Mouse (Mus musculus) liver, embryonic 16.5 days (tissue): ENCODE data around the gene Ckap4. TPM values are rescaled to one million over a fixed set of nuclear protein-coding genes. Genes with fewer than 3 reads are reported as not detected.

Experiments used
- ATAC-seq: fragments of 200-750 bp; cut with Nextera tagmentation; 2 replicates; pipeline ENCODE4 v1.8.0; 2017; ENCODE audit warnings: low read depth, mild to moderate bottlenecking, moderate number of reproducible peaks, moderate library complexity
- H3K27ac ChIP-seq: fragments of 300-500 bp; sonication (generic); 2 replicates; pipeline ENCODE4 v1.5.1; 2014; ENCODE audit warnings: mild to moderate bottlenecking, low read length
- H3K27me3 ChIP-seq: fragments of 300-500 bp; sonication (generic); 2 replicates; pipeline ENCODE4 v1.6.1; 2014; ENCODE audit warnings: low read depth, low read length, mixed read lengths; ENCODE audit not compliant: control insufficient read depth, insufficient read depth
- H3K36me3 ChIP-seq: fragments of 300-500 bp; sonication (generic); 2 replicates; pipeline ENCODE4 v1.6.1; 2014; ENCODE audit warnings: mild to moderate bottlenecking; ENCODE audit not compliant: control insufficient read depth, insufficient read depth
- H3K4me1 ChIP-seq: fragments of 300-500 bp; sonication (generic); 2 replicates; pipeline ENCODE4 v1.6.1; 2014; ENCODE audit warnings: low read depth, low read length, mixed read lengths; ENCODE audit not compliant: control insufficient read depth
- H3K4me2 ChIP-seq: fragments of 300-500 bp; sonication (generic); 2 replicates; pipeline ENCODE4 v1.6.1; 2014; ENCODE audit warnings: low read depth, low read length, mixed read lengths
- H3K4me3 ChIP-seq: fragments of 300-500 bp; sonication (generic); 2 replicates; pipeline ENCODE4 v1.5.1; 2014; ENCODE audit warnings: low read depth, mild to moderate bottlenecking, low read length
- H3K9ac ChIP-seq: fragments of 300-500 bp; sonication (generic); 2 replicates; pipeline ENCODE4 v1.6.1; 2014; ENCODE audit warnings: low read depth, low read length
- H3K9me3 ChIP-seq: fragments of 300-500 bp; sonication (generic); replicated peaks from 2 replicates; pipeline ENCODE4 v1.6.1; 2016; ENCODE audit warnings: low read length; ENCODE audit not compliant: control insufficient read depth
- WGBS: fragments of 180-500 bp; shearing (Covaris S2); extraction: QIAGEN DNeasy Blood & Tissue Kit; methylation state at CpG from one replicate; pipeline ENCODE4 v1.1.7; 2014; ENCODE audit not compliant: insufficient replicate concordance; 5-methylcytosine and 5-hydroxymethylcytosine counted together
- polyA plus RNA-seq: library from polyadenylated mRNA; unstranded; fragments of >200 nt; fragmentation: Nextera tagmentation; extraction: Ambion mirVana; gene quantifications from 2 replicates; pipeline ENCODE4 v1.2.1, GENCODE M21; 2015

The Ckap4 gene
- polyA plus RNA-seq, 1 experiment from 2014 or later, result 7.4 TPM

DNA sequence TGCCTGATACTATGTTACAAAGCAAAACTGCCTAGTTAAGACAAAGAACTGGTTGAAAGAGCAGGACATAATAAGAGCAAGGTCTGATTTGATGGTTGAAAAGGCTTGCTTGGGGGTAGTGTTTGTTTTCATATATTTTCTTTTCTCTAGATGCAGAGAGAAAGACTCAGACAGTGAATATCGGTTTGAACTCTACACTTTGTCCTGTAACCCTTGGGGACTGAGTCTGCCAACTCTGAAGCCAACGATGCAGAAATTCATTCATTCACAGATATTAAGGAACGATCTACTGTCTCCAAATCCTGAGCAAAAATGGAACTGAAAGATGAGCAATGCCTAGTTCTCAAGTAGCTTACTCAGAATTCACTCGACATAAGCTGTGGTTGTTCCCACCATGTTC lies 53.7 kb downstream of the Ckap4 start:
- Histone ChIP-seq H3K36me3 (no peaks in the 10 kb centered on the region), H3K4me1 (peaks cover 11% of the 10 kb centered on the region), H3K4me2 (no peak overlapping the region), H3K4me3 (no peak overlapping the region), H3K27me3 (no peaks in the 10 kb centered on the region), H3K9me3 (no peaks in the 10 kb centered on the region), H3K27ac (no peak overlapping the region), H3K9ac (no peak overlapping the region)
- no peak for ATAC-seq
- WGBS, result 65% methylated on average over 4 of the region's 4 CpGs

DNA sequence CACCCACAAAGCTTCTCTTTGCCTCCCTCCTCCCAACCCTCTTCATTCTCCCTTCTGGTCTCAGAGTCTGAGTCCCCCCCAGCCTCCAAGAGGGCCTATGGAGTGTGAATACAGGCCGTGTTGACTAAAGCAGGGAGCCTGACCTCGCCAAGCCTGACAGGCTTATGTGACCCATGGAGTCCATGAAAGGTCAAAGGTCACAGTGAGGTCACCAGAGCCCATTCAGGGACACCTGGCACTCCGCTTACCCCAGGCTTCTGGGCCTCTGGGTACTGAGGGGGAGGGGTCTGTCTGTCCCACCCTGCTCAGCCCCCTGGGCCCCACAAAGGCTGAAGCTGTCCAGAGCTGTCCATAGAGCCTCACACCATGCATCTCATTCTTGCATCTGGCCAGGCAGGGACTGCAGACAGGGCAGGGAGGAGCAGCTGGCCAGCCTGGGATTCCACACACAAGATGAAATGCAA lies 56.2 kb downstream of the Ckap4 start:
- Histone ChIP-seq H3K4me1 (peaks cover 11% of the 10 kb centered on the region), H3K27ac (no peak overlapping the region), H3K36me3 (no peaks in the 10 kb centered on the region), H3K9ac (no peak overlapping the region), H3K4me2 (no peak overlapping the region), H3K9me3 (no peaks in the 10 kb centered on the region), H3K4me3 (no peak overlapping the region), H3K27me3 (no peaks in the 10 kb centered on the region)
- ATAC-seq, result peak; percentile 41
- WGBS, result 38% methylated on average over 3 of the region's 3 CpGs

- no peak overlapping the region for H3K4me3 ChIP-seq
- 51% methylated on average over 4 of the region's 4 CpGs for WGBS
- H3K36me3 ChIP-seq, result no peaks in the 10 kb centered on the region
- no peak overlapping the region for H3K27ac ChIP-seq
- no peak overlapping the region for H3K4me2 ChIP-seq
- no peaks in the 10 kb centered on the region for H3K9me3 ChIP-seq
- ATAC-seq, result no peak
- no peaks in the 10 kb centered on the region for H3K27me3 ChIP-seq
- H3K4me1 ChIP-seq, result peaks cover 11% of the 10 kb centered on the region
- H3K9ac ChIP-seq, result no peak overlapping the region
Observed at GRCm38 (mm10) chr10:84477045-84477612, 56.7 kb downstream of the Ckap4 start.

Other genes with a start within 250 kb of the Ckap4 start
- 0.13 and 0.14 TPM in 2 replicates for gene Nuak1, start 93.5 kb downstream of the Ckap4 start, polyA plus RNA-seq
- 78.9 and 85.6 TPM in 2 replicates for gene Tcp11l2, start 42.6 kb upstream of the Ckap4 start, polyA plus RNA-seq
- gene Polr3b, start 88.2 kb upstream of the Ckap4 start, polyA plus RNA-seq, result 4.9 and 5.8 TPM in 2 replicates
- gene Rfx4, start 222.0 kb upstream of the Ckap4 start, polyA plus RNA-seq, result not detected in 2 replicates